Mouse (Mus musculus): Measurements from ENCODE around the gene Sos1.
"Not testable (repeated sequence)": the region's sequence is repeated elsewhere in the genome, so short reads cannot be mapped to it uniquely, and the experiment has no call there.

Sos1 gene

DNA sequence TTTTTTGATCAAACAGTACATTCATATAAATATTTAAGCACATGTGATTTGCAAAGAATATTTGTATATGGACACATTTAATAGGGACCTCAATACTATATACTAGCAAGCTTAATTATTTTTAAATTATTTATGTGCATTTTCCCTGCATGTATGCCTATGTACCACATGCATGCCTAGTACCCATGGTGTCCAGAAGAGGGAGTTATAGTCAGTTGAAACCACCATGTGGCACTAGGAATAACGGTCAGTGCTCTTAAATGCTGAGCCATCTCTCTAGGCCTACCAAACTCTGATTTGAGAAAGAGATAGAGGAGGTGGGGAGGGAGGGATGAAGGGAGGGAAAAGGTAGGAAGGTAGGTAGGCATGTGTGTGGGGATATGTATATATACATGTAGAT lies 69.1 kb downstream of the Sos1 start:
- DNase-seq = peak in 1 of 2 experiments; percentile 9

DNA sequence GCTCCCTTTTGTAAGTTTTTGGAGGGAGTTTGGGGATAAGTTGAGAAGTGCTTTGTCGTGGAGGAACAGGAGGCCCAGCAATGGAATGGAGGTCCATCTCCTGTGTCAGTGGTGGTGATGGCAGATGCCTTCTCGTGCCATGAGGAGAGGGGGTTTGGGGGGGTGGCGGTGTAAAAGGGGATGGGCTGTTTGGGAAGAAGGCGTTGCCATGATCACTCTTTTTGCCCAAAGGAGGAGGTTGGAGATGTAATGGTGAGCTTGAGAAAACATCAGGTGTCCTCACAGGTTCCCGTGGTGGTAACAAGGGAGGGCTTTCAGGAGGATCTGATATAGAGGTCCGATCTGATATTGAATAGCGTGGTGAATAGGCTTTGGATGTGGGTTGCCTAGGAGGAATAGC lies 82.0 kb downstream of the Sos1 start:
- no peak for DNase-seq

DNA sequence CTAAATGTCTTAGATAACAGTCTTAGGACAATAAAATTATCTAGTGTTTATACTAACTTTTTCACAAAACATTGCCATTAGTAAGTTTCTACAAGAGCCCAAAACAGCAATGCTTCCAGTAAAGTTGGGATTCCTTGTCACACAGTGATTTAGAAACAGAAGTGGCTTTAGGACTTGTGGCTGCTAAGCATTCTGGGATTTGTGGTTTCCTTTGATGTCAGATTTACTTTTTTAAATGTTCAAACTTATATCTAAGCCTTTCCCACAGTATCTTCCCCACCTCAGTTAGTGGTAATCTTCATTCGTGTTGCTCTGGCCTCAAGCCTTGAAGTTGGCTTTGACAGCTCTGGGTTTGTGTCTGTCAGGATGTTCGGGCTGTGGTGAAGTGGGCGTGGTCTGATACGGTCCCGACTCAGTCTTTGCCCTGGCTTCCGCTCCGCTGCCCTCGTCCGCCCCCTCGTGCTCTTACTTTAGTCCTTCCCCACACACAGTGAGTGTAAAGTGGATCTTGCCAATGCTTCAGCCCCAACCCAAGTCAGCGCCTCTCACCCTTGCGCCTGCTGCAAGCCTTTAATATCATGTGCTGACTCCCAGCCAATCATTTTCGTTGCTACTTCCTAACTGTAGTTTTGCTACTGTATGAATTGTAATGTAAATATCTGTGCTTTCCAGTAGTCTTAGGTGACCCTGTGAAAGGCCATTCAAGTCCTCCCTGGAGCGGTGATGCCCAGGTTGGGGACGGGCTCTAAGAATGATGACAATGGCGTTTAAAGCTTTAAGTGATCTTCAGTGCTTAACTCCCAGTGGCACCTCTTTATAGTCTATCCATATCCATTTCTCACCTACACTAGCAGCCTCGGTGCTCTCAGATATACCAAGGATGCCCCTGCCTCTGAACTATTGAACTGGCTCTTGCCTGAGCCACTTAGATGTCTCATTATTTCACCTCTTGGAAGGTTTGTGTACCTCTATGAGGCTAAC lies 88.5 kb downstream of the Sos1 start:
- peak; percentile 73 to 75 for DNase-seq

DNA sequence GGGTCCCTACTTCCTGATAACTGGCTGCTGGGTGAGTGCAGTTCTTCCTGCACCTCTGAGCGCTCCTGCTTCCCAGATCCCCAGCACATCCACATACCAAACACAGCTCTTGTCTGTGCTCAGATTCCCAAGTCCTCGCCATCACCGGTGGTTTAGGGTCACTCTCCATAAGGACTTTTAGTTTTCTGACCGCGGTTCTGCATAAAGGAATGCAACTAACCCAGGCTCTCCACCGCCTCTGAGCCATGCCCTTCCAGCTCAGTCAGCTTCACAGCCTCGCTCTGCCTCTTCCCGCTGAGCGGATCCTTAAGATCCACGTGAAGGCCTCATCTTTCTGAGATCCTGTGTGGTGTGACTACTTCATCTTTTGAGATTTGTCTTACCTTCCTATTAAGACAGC lies 90.2 kb downstream of the Sos1 start:
- DNase-seq = no peak

DNA sequence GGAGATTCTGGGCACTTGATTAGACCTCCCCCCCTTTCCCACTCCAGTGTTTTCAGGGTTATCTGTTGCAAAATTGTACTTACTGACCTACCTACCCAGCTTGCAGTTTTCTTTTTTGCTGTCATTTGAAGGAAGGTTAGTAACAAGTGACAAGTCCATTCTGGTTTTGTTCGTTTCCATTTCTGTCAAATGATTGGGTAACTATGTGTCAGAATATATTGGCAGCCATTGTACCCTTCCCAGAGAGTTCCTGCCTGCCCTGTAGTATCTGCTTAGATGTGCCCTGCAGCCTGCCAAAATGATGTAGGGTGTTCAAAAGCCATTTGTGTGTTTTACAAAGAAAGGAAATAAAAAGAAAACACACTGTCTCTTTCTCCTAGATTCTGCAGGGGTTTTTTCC lies 94.6 kb downstream of the Sos1 start:
- no peak for DNase-seq

DNA sequence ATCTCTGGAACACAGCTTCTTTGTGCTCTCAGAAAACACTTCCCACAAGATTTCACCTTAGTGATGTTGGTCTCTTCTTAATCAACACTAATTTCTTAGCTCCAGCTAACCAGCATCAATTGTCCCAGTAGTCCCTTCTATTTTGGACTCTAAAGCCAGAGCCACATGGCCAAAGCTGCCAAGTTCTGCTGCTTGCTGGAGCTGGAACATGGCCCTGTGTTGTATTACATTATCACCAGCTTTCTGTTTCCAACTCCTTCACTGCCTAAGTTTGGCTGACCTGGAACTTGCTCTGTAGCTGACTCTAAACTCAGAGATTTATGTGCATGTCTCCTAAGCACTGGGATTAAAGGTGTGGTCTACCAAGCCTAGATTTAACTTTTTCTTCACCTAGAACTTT lies 101.9 kb downstream of the Sos1 start:
- DNase-seq = not testable (repeated sequence)

DNA sequence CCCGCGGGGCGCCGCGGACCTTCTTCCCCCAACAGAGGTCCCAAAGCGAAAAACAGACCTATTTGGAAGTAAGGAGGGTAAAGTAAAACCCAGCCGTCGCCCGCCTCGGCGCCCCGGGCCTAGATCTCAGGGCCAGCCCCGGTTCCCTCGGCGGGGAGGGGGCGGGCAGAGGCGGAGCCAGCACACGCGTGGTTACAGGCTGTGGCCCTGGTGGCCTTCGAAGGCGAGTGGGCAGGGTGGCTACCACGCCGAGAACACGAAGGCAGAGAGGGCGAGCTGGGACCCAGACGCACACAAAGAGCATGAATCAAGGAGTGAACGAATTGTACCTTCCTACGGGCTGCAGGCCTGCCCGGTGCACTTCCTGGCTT lies 106.5 kb downstream of the Sos1 start:
- no peak for DNase-seq

DNA sequence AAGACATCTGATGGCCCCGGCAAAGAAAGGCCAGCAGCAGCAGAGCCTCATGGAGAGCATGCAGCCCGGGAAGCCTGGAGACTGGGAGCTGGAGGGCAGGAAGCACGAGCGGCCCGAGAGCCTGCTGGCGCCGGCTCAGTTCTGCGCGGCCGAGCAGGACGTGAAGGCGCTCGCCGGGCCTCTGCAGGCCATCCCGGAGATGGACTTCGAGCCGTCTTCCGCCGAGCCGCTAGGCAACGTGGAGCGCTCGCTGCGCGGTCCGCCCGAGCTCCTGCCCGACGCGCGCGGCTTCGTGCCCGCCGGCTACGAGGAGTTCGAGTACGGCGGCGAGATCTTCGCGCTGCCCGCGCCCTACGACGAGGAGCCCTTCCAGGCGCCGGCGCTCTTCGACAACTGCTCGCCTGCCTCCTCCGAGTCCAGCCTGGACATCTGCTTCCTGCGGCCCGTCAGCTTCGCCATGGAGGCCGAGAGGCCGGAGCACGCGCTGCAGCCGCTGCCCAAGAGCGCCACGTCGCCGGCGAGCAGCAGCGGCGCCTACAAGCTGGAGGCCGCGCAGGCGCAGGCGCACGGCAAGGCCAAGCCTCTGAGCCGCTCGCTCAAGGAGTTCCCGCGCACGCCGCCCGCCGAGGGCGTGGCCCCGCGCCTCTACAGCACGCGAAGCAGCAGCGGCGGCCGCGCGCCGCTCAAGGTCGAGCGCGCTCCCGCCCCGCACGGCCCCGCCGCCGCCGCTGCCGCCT lies 107.1 kb downstream of the Sos1 start, which contains the start of gene Gm10190:
TSS of gene Gm10190 (minus strand) at position 553 of the 737 bp plus-strand sequence.
- peak; percentile 84 to 86 for DNase-seq

DNA sequence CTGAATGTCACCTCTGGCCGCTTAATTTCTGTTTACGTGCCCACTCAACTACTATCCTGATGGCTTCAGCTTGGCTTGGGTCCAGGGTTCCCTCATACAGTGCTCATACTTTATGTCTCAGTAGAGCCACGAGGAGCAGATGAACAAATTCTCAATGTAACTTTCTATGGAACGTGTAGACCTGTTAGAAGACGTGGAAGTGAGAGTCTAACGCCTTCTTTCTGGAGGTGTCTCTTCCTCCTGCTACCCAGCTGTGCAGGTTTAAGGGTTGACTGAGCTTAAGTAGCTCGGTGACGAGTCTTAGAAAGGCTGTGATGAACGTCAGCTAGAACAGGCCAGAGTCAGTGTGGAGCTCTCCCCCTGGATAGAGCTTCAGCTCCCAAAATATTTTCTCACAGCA lies 111.6 kb downstream of the Sos1 start:
- no peak for DNase-seq

DNA sequence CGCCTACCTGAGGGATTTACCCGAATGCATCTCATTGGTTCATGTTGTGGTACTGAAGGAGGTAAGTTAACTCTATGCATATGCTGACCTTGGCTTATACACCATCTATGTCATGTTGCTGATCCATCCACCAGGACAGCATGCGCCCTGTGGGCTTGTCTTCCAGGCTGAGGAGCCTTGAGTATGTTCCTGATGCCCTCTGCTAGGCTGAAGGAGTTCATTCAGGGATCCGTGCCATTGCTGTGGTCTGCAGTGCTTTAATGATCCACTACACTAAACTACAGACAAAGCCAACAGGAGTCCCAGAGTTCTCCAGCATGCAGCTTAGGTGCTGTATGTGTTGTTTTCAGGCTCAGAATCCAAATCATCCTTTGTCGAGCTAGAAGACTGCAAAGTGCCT lies 113.0 kb downstream of the Sos1 start:
- no peak for DNase-seq

DNA sequence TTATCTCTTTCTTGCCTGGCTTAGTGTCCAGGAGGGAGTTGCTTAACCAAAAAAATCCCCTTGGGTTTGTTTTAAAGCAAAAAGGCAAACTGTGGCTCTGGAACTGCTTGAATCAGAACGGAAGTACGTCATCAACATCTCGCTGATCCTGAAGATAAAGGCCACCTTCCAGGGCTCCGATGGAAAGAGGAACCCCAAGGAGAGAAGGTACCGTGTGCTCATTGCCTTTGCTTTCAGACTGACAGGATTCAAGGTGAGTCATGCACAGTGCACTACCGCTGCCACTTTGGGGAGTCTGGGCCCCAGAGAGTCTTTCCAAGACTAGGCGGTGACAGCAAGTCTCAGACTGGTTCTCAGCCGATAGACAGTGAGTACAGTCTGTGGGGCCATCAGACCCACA lies 120.0 kb downstream of the Sos1 start:
- no peak for DNase-seq

DNA sequence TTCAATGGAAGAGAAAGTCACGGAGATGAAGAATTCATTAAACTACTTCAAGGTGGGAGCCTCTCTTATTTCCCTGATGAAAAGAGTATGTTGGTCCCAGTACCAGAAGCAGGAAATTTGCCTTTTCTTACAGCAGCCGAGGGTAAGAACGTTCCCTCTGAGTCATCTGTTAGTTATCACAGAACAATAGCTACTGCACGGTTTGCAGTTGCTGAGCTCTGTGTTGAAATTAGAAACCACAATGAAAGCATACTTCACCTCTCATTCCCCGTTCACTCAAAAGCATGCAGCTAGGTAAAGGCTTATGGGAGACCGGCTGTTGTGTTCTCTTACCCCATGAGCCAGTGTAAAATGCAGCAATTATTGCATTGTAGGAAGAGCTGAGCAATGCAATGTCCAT lies 133.0 kb downstream of the Sos1 start:
- no peak for DNase-seq

DNA sequence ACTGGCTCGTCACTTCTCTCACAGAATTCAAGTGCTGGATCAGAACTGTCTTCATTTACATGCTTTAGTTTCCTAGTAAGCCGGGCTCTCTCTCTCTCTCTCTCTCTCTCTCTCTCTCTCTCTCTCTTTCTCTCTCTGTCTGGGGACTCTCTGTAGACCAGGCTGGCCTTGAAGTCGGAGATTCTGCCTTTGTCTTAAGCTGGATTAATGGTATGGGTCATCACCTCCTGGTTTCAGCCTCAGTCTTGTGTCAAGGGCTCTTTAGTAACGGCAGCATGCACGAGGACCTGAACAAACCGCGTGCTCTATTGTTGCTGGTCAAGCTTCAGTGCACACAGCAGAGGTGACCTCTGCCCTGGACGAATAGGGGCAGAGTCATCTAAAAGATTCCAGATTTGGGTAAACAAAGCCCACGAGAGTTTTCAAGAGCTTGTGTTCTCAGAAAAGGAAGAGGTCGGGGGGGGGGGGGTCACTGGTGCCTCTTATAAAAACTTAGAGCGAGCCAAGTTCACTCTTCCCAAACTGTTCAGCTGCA lies 133.6 kb downstream of the Sos1 start:
- DNase-seq = no peak

DNA sequence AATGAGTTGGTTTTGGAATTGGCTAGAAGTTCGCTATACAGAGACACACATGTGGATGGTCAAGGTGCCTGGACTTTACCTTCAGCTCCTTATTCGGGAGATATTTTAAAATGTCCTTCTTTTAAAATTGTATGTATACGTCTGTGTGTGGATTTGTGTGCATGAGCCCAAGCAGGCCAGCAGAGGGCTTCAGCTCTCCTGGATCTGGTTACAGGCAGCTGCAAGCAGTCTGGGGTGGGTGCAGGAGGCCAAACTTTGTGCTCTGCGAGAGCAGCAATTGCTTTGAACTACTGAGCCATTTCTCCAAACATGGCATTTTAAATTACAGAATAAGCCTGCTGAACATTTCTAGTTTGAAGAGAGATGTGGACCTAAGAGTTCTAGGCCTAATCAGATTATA lies 135.0 kb downstream of the Sos1 start:
- peak in 1 of 2 experiments; percentile 5 for DNase-seq

Data from B cell, adult 2 months (primary cell).